In genomic region chr4:89402324-89402723, GRCm38 (mm10) we compare ENCODE assay signal across 16 mouse cellular contexts.
"Had no signal": no experiment of that assay in that cellular context is flagged by ENCODE, and none has a peak within 500 bp of the region (broad histone marks: within the 10 kb centered on the region; RNA-seq: fewer than 3 reads in every experiment).

No protein-coding gene starts in this region.

- H3K9me3 ChIP-seq: midbrain, embryonic 10.5 days; midbrain, embryonic 12.5 days; neural tube, embryonic 13.5 days; neural tube, embryonic 15.5 days; stomach, embryonic 15.5 days had no signal

- H3K27me3 ChIP-seq: midbrain, embryonic 12.5 days; neural tube, embryonic 13.5 days; neural tube, embryonic 15.5 days; stomach, embryonic 15.5 days had no signal

- H3K4me2 ChIP-seq: lung, embryonic 14.5 days; midbrain, embryonic 12.5 days; neural tube, embryonic 13.5 days; neural tube, embryonic 15.5 days; stomach, embryonic 15.5 days had no signal

- DNase-seq: lung, adult 18-20 months; lung, embryonic 14.5 days; lung, postnatal 4 days; midbrain, embryonic 14.5 days; retina, postnatal 1 day; right cerebral cortex, adult 18-20 months; thymus, adult 18-20 months; thymus, postnatal 14 days; thymus, postnatal 36 days had no signal

- H3K36me3 ChIP-seq: midbrain, embryonic 10.5 days; midbrain, embryonic 12.5 days; neural tube, embryonic 13.5 days; neural tube, embryonic 15.5 days; stomach, embryonic 15.5 days had no signal

- H3K9ac ChIP-seq: lung, embryonic 14.5 days; midbrain, embryonic 12.5 days; neural tube, embryonic 13.5 days; neural tube, embryonic 15.5 days; stomach, embryonic 15.5 days had no signal

- H3K27ac ChIP-seq: midbrain, embryonic 10.5 days; midbrain, embryonic 12.5 days; neural tube, embryonic 13.5 days; neural tube, embryonic 15.5 days; stomach, embryonic 15.5 days had no signal

- H3K4me1 ChIP-seq: midbrain, embryonic 10.5 days; midbrain, embryonic 12.5 days; neural tube, embryonic 13.5 days; neural tube, embryonic 15.5 days; stomach, embryonic 15.5 days had no signal

- ATAC-seq: midbrain, embryonic 16.5 days had no signal

- H3K4me3 ChIP-seq: midbrain, embryonic 10.5 days; midbrain, embryonic 12.5 days; myocyte; neural tube, embryonic 13.5 days; neural tube, embryonic 15.5 days; stomach, embryonic 15.5 days had no signal
